Mouse (Mus musculus): Measurements from ENCODE around the gene Slc26a11. TPM values are rescaled to one million over a fixed set of nuclear protein-coding genes. Genes with fewer than 3 reads are reported as not detected.

The Slc26a11 gene
- total RNA-seq (2021), result 1 to 10 TPM; 2.6 to 4.0 TPM
- long read RNA-seq, experiment 1, partial matches to known transcripts, result 1 of 6 reads
- long read RNA-seq, experiment 1, other reads (novel, unspliced or antisense), result 3 of 6 reads
- long read RNA-seq, experiment 2, partial matches to known transcripts, result 2 of 3 reads
- long read RNA-seq, experiment 2, other reads (novel, unspliced or antisense), result 1 of 3 reads

DNA sequence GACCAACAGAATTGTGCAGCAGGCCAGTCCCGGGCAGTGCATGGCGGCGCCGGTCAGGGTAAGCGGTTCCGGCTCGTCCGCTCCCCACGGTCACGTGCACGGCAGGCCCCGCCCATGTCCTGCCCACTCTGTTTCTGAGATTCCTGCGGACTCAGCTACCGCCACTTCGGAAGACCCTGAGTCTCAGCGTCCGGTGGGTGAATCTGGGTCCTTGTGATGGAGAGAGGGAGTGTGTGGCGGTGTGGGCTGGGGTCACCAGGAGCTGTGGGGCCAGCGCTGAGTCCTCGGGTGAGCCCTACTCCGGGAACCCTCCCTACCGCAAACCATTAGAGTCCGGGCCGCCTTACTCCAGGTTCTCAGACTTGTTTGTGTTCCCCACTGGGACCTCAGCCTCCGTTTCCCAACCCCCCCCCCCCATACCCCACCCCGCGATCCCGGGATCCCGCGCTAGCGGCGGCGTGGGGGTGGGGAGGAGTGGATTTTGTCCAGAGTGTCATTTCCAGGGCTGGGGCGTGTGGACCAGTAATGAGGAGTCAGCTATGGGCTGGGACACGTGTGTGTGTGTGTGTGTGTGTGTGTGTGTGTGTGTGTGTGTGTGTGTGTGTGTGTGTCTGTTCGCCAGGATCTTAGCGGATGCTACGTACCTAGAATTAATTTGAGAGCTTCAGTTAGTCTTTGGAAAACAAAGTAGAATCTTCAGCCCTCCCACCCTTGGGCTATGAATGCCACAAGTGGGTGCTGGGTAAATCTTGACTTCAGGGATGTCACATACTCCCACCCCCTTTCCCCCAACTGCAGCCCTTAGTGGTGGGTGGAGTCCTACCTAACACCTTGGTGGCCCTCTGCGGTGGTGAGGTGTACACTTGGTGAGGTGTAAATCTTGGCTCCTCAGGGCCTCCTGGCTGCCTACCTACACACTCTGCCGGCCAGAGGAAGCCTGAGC is at the start of gene Slc26a11, which contains the start of gene Sgsh:
Slc26a11 (plus strand) TSS at position 115 of the 943 bp plus-strand sequence.
Sgsh (minus strand) TSS at position 94 of the 943 bp plus-strand sequence.
- peak; percentile 91 for DNase-seq

DNA sequence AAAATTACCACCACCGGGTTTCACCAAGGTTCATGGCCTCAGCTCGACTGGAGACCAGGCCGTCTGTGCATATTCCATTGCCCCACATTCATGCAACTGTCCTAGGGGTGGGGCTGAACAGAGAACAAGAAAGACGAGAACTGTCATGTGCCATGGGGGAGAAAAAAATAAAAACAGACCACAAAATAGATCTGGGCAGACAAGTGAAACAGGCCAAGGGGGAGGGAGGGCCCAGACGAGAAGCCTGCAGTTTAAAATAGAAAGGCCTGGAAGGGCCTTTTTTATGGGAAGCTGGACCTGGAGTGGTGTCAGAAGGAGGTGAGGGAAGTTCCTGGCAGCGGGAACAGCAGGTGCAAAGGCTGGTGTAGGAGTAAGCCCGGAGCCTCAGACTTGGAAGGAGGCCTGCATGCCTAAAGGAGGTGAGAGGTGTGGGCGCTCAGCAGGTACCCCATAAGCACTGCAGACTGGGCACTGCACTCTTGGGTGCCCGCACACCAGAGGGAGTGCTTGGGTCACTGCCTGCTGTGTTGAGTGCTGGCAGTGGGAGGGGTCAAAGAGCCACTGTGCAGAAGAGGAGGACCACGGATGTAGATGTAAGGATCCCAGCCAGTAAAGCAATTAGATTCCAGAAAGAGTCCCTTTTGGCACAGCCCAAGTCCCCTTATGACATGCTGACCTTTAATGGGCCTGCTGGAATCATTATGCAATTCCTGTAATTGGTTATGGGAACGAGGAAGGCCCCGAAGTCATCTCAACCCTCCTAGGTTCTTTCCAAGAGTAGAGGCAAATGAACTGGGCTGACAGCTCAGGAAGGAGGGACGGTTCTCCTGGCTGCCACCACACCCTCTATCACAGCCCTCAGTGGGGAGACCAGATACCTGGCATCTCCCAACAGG is 48.3 kb upstream of the Slc26a11 start:
- no peak for DNase-seq

DNA sequence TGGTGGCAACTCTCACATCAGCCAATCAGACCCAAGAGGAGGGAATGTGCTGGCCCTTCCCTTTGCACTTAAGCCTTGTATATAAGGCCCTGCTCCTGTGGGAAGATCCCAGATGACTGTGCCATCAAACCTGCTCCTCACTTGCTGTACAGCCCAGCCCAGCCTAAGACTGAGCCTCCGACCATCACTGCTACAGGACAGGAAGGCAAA is 47.8 kb upstream of the Slc26a11 start, which contains the start of gene Card14:
Card14 (plus strand) TSS at position 111 of the 210 bp plus-strand sequence.
- no peak for DNase-seq

DNA sequence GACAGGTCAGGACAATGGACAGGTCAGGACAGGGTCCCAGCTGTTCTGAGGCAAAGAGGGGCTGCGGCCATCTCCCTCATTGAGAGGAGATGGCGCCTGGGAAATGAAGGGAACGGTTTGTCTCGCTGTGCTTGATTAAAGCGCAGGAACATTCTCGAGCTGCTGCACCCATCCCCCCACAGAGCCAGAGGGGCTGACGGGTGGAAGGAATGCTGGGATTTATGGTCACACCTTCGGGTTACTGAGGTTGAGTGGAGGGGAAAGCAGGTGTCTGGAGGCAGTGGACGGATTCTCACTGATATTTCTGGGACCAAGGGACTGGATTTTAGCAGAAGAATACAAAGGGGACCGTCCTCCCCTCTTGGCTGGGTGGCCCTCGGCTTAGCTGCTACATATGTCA is 47.4 kb upstream of the Slc26a11 start:
- no peak for DNase-seq

DNA sequence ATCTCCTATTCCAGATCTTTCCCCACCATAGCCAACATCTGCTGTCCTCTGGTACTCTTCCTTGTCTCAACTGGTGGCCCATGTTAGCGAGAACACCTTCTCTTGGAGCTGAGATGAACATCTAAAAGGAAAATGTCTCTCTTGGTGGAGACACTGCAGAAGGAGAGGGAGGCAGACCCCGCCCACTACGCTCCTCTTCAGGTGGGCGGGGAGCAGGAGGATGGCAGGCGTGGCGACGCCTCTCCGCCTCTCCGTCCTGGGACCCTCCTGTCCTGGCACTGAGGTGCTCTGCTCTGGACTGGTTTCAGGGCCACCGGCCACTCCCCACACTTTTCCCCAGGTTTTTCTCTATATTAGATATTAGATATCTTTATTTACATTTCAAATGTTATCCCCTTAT is 44.7 kb upstream of the Slc26a11 start:
- DNase-seq, result no peak

DNA sequence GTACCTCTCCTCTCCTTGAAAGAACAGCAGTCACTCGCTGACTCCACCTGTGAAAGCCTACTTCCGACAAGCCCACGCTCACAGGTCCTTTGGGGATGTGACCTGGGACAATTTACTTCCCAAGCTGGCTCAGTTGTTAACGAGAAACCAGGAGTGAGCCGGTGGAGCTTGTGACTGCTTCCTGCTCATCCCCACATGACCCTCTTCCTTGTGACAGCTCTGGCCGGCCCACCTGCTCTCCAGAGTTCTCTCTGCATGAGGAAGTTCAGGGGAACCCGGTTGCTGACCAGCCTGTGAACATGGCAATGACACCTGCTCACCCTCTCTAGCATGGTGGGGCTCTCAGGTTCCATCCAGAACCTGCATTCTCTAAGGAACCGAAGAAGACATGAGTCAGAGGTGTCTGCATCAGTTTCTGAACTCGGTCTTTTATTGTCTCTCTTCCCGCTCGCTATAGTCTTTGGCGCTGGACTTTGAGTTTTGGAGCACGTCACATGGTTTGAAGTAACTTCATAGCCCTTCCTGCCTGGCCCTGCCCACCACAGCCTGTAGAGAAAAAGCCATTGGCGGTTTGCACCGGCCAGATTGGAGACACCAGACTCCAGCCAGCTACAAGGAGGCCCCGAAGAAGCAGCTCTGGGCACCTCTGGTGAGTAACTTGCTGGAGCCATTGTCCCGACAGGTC is 41.0 kb upstream of the Slc26a11 start:
- DNase-seq, result no peak

DNA sequence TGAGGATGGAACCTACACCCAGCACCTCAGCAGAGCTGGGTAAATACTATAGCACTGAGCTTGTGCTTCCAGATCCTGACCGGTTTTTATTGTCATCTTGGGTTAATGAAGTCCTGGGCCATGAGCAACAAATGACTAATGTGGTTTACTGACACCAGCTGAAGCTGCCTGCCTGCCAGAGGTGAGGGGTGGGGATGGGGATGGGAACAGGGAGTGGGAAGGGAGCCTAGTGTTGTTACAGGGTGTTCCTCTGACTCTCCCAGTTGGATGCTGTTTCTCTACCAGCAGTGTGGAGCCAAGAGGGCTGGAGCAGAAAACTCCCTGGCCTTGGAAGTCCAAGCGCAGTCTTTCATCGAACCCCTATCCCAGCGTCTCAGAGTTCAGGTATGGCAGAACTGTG is 38.6 kb upstream of the Slc26a11 start:
- DNase-seq, result no peak

DNA sequence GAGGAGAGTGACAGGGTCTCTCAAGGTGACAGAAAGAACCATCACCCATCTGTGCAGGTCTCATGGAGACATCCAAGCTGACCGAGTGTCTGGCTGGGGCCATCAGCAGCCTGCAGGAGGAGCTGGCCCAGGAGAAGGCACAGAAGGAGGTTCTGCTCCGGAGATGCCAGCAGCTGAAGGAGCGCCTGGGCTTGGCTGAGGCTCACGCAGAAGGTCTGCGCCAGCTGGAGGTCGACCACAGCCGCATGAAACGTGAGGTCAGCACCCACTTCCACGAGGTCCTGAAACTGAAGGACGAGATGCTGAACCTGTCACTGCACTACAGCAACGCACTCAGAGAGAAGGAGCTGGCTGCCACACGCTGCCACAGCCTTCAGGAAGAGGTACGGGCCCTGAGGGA is 32.8 kb upstream of the Slc26a11 start:
- no peak for DNase-seq

DNA sequence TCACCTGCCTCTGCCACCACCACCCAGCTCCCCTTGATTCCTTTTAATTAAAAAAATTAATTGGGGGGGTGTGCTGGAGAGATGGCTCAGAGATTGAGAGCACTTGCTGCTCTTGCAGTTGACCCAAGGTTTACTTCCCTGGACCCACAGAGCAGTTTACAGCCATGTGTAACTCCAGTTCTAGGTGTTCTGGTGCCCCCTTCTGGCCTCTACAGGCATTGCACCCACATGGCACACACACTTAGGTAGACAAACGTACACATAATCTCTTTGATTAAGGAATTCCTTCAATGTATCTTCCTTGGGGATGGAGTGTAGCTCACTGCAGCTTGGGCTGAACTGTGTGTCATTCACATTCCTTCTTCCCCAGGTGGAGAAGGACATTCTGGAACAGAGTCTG is 30.3 kb upstream of the Slc26a11 start:
- DNase-seq, result no peak

DNA sequence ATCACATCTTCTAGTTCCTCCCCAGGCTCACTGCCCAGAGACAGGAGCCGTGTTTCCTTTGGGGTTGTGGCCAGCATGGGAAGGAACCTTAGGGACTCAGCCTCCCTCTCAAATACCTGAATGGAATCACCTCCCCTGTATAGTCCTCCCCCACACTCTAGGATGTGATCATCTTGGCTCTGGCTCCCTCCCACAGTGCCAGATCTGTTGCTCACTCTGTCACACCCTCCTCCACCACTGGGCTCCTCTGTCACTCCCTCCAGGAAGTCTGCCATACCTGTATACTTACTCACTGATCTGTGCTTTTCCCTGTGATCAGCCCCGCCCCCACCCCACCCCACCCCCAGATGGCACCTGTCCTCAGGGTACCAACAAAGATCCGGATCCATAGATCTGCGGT is 24.8 kb upstream of the Slc26a11 start:
- DNase-seq, result no peak

DNA sequence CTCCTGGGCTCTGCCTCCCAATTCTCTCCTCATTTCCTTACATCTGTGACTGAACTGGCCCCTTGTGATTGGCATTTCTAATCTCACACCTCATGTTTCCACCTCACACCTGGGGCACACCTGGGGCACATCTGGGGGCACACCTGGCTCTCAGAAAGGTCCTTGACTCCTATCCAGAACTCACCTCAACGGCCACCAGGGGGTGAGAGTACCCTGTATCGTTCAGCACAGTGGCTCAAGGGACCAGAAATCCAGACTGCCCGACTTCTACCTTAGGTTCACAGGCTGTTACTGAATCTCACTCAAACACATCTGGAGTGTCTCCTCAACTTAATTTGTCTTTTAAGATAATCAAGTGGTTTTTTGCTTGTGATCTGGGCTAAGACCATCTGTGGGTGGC is 23.4 kb upstream of the Slc26a11 start:
- no peak for DNase-seq

DNA sequence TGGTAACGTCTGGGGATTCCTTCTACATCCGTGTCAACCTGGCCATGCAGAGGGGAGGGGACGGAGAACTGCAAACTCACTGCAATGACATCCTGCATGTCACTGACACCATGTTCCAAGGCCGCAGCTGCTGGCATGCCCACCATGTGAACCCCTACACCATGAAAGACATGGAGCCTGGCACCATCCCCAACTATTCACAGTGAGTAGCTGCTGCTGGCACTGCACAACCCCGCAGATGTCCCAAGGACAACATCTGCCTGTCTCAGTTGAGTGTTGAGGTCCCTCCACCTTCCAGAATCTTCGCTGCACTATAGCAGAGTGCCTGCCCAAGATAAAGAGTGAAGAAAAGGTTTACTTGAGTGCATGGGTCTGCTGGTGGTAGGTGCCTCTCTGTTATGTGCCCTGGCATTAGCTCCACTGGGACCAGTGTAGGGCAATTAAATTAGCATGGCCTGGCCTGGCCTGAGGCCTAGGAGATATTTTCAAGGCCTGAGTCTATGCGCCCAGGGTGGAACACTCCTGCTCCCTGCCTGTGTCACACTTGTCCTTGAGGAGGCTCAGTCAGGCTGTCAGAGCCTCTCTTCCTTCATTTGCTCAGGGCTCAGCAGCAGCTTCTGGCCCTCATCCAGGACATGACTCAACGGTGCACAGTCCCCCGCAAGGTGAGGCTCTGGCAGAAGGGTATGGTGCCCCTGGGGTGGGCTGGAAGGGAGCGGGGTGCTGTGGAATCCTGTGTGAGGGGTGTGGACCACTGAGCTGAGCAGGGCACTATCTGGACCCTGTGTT is 16.9 kb upstream of the Slc26a11 start:
- no peak for DNase-seq

DNA sequence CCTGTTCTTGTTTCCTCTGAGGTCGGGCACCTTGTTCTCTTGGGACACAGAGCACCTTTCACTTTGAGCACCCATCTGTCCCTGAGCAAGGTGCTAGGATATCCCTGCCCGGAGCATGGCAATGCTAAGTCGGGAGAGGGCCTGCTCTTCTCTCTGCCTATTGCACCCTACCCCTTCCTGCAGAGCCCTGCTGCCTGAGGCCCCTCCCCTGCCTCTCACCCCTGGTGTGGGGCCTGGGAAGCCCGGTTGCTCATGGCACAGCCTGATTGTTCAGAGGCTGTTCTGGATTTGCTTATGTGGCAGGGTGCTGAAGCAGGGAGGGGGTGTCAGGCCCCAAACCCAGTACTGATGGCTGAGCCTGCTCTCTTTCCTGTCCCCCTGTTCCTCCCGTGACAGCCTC is 16.2 kb upstream of the Slc26a11 start:
- DNase-seq, result no peak

DNA sequence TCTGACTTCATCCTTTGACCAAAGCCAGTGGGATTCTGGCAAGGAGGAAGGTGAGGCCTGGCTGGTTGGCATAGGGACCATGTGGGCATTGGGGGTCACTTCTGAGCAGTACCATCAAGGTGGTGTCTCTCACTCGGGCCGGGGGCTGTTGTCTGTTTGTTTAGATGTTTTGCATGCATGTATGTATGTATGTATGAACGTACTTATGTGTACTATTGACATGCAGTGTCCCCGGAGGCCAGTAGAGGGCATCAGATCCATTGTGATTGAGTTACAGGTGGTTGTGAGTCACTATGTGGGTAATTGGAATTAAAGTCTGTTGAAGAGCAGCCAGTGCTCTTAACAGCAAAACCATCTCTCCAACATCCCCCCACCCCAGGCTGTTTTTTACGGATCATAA is 15.7 kb upstream of the Slc26a11 start:
- peak; percentile 67 for DNase-seq

DNA sequence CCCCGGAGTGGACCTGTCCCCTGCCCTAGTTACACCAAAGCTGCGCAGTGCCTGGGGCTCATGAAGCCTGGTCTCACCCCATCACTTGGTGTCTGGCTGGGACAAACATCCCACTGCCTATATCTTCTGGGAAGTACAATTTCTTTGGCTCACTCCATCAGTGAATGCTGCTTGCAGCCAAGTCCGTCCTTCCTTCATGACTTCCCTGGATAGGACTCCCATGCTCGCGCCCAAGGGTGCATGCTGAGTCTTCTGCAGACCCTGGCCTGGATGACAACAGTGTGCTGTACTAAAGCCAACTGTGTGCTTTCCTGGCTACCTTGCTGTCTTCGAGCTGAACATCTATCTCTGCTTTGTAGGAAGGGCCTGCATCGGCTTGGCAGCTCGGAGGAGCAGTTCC is 11.2 kb upstream of the Slc26a11 start:
- DNase-seq, result no peak

DNA sequence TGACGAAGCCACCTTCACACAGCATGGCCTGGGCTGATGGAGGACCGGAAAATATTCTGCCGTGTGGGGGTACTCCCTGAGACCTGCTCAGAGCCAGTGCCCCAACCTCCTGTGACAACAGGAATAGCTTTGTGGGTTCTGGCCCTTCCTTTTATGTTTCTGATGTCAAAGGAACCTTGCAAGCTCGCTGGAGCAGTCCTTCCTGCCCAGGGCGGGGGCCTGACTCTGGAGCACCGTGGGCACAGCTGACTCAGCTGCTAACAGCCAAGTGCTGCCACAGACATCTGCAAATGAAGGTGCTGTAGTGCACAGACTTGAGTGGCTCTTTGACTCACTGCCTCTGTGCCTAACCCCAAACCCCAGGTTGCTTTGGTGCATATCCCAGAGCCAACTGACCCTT is 10.5 kb upstream of the Slc26a11 start:
- DNase-seq, result no peak

DNA sequence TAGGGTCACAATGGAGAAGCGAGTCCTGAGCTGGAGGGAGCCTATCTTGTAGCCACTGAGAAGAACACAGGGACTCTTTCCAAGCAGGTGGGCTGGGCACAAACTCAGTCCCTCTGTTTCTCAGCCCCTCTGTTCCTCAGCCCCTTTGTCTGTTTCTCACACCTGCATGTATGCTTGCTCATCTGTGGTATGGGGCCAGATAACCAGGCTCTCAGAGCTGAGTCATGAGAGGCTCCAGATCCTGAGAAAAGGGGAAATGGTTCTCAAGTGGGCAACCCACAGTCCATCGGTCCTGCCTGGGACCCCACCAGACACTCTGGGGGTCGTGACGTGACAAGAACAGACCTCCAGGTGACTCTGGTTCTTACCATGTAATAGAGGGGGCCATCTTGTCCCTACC is 8.2 kb upstream of the Slc26a11 start:
- DNase-seq, result no peak

DNA sequence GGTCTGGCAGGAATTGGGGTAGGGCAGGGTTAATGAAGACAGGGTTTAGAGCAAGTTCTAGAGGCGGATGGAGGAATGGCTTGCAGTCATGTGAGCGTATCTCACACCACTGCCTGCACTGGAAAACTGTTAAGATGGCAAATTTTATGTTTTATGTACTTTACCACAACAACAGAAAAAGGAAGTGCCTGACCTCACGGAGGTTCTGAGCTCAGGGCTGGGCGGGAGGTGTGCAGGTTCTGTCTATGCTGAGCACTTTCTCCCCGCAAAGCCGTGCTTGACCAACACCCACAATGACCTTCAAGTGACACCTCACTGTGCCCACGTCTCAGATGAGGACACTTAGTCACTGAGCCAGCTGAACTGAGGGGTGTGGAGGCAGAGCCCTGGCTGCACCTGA is 3.2 kb upstream of the Slc26a11 start:
- DNase-seq, result no peak

DNA sequence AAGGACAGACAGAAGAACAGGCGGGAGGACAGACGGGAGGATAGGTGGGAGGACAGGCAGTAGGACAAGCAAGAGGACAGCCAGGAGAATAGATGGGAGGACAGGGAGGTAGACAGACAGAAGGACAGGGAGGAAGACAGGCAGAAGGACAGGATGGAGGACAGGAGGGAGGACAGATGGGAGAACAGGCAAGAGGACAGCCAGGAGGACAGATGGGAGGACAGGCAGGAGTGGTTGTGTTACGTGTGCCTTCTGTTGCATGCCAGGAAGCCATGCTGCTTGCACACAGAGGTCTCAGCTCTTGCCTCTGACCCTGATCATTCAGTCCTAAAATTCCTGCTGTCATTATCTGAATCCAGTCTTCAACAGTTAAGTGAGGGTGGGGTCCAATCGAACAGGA is 1.4 kb upstream of the Slc26a11 start:
- no peak for DNase-seq

DNA sequence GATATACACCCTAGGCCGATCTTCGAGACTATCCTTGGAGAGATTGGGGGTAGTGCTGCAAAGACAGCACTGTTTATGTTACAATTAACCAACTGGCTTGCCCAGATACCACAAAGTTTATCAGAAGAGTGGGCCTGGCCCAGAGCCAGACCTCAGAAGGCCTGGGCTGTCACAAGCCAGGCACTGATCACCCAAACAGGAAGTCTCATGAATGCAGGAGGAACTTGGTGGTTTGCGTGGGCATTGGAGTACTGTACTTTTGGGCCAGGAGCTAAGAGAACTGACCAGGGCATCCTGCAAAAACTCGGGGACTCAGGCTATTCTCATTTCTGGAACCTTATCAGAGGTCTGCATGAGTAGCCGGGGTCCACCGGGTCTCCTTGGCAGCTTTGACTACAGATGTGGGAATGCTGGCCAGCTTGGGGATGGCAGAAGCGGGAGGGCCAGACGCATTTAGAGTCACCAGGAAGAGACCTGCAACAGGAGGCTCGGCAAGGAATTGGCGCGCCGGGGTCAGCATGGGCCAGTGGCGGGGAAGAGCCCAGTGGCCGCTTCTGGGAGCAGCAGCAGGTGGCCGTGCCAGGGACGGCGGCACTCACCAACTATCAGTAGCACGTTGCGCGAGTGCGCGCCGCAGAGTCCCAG is 437 bp upstream of the Slc26a11 start:
- DNase-seq, result peak; percentile 49

DNA sequence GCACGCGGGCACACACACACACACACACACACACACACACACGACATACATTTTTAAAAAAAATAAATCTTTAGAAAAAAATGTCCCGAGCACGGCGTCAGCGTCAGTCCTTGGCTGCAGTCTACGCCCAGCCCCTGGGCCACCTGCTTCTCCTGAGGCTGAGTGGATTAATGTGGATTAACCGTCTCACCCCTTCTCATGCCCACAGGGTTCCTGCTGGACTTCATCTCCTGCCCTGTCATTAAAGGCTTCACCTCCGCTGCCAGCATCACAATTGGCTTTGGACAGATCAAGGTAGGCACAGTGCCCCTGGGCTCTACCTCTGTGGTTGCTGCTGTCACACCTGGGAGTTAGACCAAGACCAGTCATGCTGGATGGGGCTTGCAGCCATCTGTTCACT is 3.7 kb downstream of the Slc26a11 start:
- no peak for DNase-seq

Data from gastrocnemius, postnatal 10 days (tissue).